Mouse (Mus musculus): ENCODE results near the gene Tmc4. TPM values are rescaled to one million over a fixed set of nuclear protein-coding genes. Genes with fewer than 3 reads are reported as not detected.
"Not testable (repeated sequence)": the region's sequence is repeated elsewhere in the genome, so short reads cannot be mapped to it uniquely, and the experiment has no call there.

Tmc4 gene
- 10 to 100 TPM in 1 of 3 experiments, 1 to 10 TPM in 2; 5.5 to 14.4 (median 8.9) TPM for polyA plus RNA-seq (2017; shearing (Covaris generic))

DNA sequence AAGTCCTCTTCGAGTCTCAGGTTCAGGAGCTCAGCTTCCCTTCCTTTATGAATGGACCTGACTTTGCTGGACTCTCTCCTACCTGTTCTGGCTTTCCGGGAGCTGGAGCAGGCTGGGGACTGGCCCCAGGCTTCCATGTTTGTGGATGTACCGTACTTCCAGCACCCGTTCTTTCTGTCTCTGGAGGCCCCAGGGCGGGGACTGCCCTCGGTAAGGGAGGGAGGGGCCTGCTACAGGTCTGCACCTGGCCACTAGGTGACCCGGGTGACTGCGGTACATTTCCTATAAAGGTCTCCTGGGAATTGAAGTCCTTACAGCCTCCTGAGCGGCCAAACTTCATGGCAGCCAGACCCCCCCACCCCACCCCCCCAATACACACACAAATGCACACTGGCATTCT, at the start of gene Tmc4:
TSS of gene Tmc4 (minus strand) at position 212 of the 400 bp plus-strand sequence.
- no peak for ATAC-seq

DNA sequence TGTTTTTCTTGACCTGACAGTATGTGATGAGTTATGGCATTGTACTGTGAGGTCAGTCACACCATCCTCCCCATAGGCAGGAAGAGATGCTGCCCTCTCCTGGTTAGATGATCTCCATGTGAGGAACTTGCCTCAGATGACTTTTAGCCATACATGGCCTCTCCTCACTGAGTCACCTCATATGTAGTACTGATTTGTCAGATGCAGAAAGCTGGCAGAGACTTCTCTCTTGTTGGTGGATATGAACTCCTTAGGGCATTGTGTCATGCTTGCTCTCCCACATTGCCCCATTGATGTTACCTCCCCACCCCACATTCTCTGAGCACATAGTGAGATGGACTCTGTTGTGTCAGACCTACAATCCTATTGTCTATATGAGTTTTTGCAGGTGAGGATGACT, 48.1 kb upstream of the Tmc4 start:
- ATAC-seq = not testable (repeated sequence)

DNA sequence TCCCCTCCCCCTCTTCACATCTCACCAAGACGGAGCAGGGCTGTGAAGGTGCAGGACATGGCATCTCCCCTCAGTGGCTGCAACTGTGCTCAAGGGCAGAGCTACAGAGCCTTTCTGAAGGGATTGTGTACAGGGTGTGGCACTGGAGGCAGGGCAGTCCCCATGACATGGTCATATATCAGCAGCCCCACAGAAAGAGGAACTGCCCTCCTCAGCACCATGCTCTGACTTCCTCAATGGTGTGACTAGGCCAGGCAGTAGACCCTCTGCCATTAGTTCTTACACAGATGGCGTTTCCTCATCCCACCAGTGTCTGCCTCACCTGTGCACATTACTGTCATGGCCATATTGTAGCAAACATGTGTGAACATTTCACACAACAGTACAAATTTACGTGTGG, 42.9 kb upstream of the Tmc4 start, which contains the start of gene Pirb:
TSS of gene Pirb (minus strand) at position 124 of the 400 bp plus-strand sequence.
- ATAC-seq = not testable (repeated sequence)

DNA sequence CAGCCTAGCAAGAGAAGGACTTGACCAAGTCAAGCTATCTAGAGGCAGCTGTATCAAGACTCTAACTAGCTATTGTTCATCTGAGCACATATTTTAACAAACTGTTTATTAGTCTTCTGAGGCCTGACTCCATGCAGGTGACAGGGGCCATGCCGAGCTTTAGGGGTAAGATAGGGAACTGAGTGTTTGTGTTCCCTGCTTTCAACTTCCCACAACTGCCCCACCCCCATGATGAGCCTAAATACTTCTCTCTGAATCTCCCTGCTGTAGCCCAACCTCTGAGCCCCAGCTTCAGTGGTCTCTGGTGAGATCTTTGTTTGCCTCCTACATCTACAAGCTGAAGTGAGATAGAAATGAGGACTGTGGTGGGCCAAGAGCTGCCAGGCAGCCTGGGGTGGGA, 37.9 kb upstream of the Tmc4 start:
- no peak for ATAC-seq

DNA sequence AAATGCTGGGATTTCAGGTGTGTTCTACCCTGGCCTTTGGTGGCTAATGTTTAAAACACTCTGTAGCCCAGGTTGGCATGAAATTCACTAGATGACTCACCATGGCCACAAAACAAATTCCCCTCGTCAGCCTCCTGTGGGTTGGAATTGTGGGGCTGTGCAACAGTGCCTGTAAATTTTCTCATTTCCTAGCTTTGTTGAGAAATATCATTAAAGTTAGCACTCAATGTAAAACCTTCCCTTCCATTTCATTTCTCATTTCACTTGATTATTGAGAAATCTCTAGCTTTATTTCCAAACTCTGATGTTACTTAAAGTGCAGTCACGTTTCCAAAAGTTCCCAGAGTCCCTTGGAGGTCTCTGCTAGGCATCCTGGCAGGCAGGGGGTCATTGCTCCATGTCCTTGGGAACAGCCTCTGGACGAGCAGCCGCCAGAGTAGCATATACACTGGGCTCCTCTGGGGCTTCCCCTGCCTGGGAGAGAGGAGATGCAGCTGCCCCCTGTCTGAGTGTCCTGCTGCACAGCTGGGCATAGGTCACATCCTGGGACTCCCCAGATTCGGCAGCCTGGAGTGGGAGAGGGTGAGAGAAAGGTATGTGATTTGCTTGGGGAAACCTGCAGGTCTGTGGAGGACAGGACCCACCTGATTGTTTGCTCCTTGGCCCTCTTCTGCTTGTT, 35.0 kb upstream of the Tmc4 start:
- no peak for ATAC-seq

DNA sequence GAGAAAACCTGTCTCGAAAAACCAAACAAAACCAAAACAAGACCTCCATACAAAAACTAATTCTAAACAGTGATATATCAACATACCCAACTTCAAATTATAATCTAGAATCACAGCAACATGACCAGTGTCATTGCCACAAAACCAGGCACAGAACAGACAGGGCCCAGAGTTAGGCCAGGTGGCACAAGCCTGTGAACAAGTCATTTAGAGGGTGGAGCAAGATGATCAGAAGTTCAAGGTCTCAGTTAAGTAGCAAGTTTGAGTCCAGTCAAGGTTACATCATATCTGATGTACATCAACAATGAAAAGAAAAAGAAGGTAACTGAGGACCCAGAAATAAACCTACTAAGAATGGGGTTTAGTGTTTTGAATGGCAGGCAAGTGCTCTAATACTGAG, 31.6 kb upstream of the Tmc4 start:
- no peak for ATAC-seq

DNA sequence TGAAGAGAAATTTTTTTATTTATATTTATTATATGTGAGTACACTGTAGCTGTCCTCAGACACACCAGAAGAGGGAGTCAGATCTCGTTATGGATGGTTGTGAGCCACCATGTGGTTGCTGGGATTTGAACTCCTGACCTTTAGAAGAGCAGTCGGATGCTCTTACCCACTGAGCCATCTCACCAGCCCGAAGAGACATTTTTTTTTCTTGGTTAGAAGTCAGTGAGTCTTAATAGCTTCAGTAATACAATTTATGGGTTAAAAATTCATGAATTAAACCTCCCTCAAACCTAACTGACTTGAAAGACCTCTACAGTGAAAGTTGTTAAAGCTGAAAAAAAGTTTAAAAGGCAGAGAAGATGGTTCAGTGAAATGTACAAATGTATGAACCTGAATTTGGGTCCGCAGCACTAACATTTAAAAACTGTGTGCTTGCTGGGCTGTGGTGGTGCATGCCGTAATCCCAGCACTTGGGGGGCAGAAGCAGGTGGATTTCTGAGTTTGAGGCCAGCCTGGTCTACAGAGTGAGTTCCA, 31.2 kb upstream of the Tmc4 start:
- ATAC-seq = not testable (repeated sequence)

DNA sequence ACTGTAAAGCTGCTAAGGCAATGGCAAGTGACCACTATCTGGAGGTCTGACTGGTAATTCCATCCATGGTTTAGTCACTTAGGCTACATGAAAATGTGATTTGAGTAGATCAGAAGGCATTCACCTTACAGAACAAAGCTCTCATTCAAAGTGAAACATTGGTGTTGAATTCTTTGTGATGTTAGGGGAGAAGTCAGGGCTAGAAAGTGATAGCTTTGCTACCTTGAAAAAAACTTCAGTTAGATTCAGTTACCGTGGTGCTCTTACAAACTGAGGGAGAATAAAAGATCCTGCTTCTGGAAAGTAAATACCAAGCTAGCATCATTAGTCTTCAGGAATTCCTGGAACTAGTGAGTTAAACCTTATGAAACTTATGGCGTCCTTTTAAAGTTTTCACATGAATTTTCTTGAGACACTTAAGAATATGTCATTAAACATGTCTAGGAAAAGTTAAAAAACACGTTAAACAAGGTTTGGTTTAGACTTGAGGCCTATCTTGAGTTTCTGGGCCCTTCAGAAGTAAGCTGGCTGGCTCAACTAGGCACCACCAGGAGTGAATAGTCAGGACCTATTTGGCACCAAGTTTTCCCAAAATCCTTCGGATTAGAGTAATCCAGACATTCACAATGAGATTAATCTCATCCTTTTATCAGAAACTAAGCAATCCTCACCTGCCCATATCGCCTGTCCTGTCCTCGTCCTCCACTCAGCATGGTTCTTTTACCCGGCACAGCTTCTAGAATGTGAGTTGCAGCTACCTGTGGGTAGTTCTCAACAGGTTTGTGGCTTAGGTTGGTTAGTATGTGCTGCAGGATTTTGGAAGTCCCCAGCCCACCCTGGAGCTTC, 30.4 kb upstream of the Tmc4 start:
- ATAC-seq = no peak

DNA sequence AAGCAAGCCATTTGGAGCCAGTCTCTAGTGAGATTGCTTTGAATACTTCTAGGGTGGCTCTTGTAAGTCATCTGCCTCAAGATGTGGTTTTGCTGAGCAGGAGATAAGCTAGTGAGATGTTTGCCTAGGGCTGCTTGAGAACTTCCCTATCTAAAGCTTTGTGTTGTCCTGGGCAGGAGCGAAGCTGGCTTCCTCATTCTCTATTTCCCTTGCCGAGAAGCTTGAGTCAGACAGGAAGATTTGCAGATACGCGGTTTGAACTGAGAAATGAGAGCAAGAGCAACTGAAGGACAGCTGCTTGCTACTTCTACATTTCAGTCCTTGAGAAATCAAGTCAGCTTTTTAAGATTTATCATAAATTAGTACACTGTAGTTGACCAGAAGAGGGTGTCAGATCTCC, 29.7 kb upstream of the Tmc4 start:
- ATAC-seq = no peak

DNA sequence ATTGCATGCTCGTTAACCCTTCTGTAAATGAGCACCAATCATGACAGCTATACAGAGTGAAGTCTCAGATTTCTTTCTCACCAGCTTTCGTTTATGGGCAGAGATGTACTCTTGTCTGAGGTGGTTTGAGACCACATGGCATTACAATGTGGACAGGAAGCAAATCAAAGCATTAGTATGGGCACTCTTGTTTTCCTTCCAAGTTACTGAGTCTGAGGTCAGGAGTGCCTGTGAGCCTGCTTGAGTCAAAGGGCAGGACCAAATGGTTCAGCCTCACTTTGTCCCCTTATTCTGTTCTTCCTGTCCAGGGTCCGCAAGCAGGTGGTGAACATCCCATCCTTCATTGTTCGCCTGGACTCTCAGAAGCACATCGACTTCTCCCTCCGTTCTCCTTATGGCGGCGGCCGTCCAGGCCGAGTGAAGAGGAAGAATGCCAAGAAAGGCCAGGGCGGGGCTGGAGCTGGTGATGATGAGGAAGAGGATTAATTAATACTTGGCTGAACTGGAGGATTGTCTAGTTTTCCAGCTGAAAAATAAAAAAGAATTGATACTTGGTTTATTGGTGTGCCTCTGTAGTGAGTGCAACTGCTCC, 29.1 kb upstream of the Tmc4 start:
- ATAC-seq = no peak

DNA sequence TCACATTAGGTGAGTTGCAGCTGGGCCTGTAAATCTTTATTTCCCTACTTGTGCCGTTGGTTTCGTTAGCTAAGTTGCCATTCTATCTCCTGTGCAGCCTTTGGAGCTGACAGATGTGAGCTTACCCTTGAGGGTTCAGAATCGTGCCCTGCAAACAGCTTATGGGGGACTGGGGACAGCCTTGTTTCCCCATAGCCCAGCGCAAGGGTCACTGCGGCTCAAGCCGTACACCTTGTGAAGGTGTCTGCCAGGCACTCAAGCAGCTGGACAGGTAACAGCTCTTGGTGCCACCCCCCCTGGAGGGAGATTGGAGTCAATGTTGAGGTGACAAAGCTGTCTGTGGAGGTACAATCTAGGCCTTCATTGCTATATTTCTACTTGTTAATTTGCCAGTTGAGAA, 28.6 kb upstream of the Tmc4 start:
- no peak for ATAC-seq

DNA sequence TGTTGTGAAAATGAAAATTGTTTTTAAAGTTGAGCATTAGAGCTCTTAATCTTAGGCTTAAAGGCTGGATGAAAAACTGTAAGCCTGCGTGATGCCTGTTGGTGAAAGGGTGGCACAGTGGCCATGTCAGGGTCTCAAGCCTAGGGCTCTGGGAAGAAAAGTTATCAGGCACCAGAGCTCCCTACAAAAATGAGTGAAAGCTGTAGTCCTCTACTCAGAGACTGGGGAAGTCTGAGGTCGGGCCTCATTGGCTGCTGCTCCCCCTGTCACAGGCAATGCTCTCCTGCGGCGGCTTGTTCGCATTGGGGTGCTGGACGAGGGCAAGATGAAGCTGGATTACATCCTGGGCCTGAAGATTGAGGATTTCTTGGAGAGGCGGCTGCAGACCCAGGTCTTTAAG, 28.1 kb upstream of the Tmc4 start:
- ATAC-seq = not testable (repeated sequence)

DNA sequence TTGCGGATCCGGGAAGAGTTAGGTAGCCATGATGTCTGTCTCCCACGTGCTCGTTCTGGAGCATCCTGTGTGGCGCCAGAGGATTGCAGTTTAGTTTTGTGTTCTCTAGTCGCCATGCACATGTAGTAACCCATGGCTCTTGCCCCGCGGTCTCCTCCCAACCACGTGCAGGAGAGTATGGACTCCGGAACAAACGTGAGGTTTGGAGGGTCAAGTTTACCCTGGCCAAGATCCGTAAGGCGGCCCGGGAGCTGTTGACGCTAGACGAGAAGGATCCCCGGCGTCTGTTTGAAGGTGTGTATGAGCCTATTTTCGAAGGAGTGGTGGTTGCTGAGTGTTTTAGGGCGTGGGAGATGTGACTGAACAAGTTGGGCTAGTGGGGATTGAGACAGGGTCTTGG, 27.1 kb upstream of the Tmc4 start:
- ATAC-seq = peak; percentile 47

DNA sequence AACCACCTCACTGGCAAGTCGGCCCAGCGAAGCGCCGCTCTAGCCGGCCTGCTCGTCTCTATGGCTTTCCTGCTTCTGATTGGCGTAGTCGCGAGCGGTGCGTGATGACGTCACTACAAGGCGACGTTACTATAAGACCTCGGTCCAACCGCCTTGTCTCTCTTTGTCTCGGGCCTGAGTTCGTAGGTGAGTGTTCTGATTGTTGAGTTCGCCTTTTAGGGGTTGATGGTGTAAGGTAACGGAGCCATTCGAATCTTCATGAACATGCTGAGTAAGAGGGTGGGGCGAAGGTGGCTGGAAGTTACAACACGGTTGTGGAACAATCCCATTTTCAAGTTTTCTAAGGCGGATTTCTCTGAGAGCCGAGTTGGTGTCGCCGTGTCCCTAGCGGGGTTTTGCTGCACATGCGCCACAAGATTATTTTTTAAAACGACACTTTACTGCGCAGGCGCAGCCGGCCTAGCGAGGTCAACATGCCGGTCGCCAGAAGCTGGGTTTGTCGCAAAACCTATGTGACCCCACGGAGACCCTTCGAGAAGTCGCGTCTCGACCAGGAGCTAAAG, 26.6 kb upstream of the Tmc4 start, which contains the start of gene Rps9:
TSS of gene Rps9 (plus strand) at position 115 of the 563 bp plus-strand sequence.
- peak; percentile 90 for ATAC-seq

DNA sequence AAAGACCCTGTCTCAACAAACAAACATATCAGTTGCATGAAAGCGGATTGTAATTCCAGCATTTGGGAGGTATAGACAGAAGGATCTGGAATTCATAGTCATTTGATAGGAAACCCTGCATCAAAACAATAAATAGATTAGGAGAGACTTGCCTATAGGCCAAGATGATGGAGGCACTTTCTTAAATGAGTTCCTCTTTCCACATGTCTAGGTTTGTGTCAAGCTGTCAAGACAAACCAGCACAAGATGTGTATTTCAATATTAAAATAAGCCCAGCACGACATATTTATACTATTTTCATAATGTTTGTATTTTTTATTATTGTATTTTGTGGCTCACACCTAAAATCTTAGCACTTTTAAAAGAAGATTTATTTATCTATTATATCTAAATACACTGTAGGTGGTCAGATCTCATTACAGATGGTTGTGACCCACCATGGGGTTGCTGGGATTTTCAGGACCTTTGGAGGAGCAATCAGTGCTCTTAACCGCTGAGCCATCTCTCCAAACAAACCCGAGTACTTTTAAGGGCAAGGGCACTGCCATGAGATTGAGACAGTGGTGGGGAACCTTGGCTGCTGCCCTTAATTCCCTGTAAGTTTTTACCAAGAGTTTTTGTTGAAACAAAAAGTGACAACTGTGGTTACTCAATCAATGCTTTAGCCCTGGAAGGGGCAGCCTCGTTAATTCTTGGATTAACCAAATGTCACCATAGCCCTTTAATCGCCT, 26.0 kb upstream of the Tmc4 start:
- peak; percentile 42 for ATAC-seq

DNA sequence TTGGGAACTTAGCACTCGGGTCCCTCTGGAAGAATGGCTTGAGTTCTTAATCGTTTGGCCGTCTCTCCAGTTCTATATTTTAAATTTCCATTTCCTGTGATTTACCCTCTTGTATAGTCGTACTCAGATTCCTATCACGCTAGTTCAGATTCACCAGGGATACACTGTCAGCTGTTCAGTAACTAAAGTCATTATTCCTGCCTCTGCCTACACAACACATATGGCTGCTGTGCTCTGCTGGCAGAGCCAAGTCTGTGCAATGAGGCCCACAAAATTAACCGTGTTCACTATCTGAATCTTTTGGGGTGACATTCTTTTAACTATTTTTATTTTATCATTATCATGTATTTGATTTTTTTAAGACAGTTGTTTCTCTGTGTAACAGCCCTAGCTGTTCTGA, 21.1 kb upstream of the Tmc4 start:
- ATAC-seq = no peak

DNA sequence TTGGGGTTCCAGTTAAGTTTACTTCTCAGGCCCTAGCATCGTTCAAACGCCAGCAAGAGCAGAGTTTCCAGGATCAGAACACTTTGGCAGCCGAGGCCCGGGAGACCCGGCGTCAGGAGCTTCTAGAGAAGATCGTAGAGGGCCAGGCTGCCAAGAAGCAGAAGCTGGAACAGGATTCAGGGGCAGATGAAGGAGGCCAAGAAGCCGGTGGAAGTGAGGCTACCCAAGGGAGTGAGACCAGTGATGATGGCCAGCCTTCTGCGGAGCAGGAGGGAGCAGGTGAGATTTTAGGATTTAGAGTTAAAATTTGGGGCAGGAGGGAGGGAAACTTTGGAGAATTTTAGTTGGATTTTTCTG, 17.6 kb upstream of the Tmc4 start:
- ATAC-seq = not testable (repeated sequence)

DNA sequence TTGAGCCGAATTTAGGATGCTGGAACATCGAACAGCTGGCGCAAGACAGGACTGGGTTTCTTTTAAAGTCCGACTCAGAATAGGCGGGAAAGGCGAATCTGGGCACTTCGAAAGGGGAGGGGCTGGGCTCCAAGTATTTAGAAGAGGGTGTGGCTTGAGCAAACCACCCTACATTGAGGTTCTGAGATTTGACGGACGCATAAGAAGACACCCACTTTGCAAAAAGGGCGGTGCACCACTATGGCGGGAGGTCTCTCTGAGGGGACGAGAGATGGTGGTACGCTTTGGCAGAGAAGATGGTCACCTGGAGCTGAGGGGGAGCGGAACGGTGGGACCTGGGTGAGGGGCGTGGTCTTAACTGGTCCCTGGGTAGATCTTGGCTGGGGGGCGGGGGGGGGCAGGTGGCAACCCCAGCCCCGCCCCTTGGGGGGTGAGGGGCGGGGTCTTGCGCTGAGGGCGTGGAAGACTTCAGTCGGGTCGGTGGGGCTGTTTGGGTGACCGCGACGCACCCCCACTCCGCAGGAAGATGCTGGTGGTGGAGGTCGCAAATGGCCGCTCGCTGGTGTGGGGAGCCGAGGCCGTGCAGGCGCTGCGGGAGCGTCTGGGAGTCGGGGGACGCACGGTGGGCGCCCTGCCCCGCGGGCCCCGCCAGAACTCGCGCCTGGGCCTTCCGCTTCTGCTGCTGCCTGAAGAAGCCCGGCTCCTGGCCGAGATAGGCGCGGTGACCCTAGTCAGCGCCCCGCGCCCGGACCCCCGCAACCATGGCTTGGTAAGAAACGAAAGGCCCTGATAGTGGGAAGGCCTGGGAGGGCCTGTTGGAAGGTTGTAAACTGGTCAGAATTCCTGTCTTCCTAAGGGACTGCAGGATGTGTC, 17.0 kb upstream of the Tmc4 start:
- peak; percentile 29 for ATAC-seq

DNA sequence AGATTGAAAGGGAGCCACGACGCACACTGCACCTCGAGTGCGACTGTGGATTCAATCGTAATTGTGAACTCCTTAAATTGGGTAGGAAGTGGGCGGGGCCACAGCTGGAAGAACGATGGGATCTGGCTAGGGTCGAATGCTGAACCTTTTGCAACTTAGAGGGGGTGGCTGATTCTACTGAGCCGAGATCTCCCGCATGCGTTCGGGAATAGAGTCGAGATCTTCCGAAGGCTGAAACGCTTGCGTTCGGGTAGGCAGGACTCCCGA, 16.4 kb upstream of the Tmc4 start:
- ATAC-seq = peak; percentile 2

DNA sequence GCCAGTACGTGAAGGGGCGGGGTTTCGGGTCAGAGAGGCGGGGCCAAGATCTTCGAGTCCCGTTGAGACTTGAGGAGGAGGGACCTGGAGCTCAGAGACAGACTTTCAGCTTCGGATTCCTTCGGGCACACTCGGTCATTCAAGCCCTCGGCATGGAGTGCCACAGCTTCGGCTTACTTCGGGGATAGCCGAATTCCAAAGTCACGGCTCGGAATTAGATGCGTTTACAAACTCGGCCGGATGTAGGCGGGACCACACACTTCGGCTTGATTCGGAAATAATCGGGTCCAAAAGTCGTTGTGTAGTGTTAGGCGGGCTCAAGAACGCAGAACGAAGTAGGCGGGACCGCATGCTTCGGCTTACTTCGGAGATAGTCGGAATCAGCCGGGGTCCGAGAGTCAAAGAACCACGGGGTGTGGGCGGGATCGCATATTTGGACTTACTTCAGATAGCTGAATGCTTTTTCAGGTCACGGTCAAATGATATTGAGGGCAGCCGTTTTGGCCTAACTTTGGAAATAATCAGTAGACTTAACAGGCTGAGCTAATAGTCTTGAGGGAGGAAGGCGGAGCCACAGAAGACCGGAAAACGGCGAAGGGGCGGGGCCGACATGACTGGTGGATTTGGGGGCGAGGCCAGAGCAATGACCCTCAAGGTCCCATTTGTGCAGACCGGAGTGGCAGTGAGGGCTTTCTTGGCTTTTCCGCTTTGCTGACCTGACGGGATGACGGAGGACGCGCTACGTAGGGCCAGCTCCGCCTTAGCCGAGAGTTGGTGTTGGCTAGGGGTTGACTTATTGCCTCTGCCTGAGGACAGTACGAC, 15.8 kb upstream of the Tmc4 start, which contains the start of gene Mboat7:
TSS of gene Mboat7 (minus strand) at position 537 of the 822 bp plus-strand sequence.
- ATAC-seq = peak; percentile 78
